Comparison of ENCODE assay signal across 19 mouse cellular contexts in genomic region chr11:11805951-11806350, GRCm38 (mm10). TPM values are rescaled to one million over a fixed set of nuclear protein-coding genes. Genes with fewer than 3 reads are reported as not detected.
DNase-seq lines count a peak whose midpoint lies in the region; ATAC-seq and TF ChIP-seq lines count a peak whose summit lies in the region.
"Had no signal": no experiment of that assay in that cellular context is flagged by ENCODE, and none has a peak within 500 bp of the region (broad histone marks: within the 10 kb centered on the region; RNA-seq: fewer than 3 reads in every experiment).

No protein-coding gene starts in this region.

- peak overlapping the region; percentile 23 for H3K4me2 ChIP-seq in liver, embryonic 14.5 days (ENCODE audit: low read depth)
- no peak overlapping the region for H3K4me2 ChIP-seq in liver, embryonic 11.5 days
- H3K4me2 ChIP-seq: heart, embryonic 11.5 days; hindbrain, embryonic 12.5 days; hindbrain, embryonic 15.5 days; intestine, embryonic 15.5 days had no signal

- no peak for TF ChIP-seq EP300 in liver, embryonic 14.5 days (IDR thresholded peaks at IDR 0.05; ENCODE audit: low read depth)

- no peak overlapping the region for H3K9ac ChIP-seq in liver, embryonic 14.5 days (replicated peaks)
- H3K9ac ChIP-seq in liver, embryonic 11.5 days (ENCODE audit: low read depth, low read length), result no peak overlapping the region
- H3K9ac ChIP-seq: forebrain, postnatal 0 days; hindbrain, embryonic 12.5 days; hindbrain, embryonic 15.5 days; intestine, embryonic 15.5 days had no signal

- H3K9me3 ChIP-seq in liver, embryonic 14.5 days (ENCODE audit: control insufficient read depth, low read length), result no peaks in the 10 kb centered on the region
- no peaks in the 10 kb centered on the region for H3K9me3 ChIP-seq in liver, embryonic 11.5 days (ENCODE audit: control insufficient read depth, low read length)
- H3K9me3 ChIP-seq: G1E; hindbrain, embryonic 12.5 days; hindbrain, embryonic 15.5 days; intestine, embryonic 15.5 days had no signal

- peaks cover 57% of the 10 kb centered on the region for H3K36me3 ChIP-seq in liver, embryonic 14.5 days (replicated peaks; ENCODE audit: control insufficient read depth, insufficient read depth, low read depth)
- H3K36me3 ChIP-seq in liver, embryonic 11.5 days (ENCODE audit: control insufficient read depth, insufficient read depth, low read length), result peaks cover 33% of the 10 kb centered on the region

- H3K4me1 ChIP-seq in liver, embryonic 14.5 days (replicated peaks; ENCODE audit: control insufficient read depth in 2 of 2, insufficient read depth in 2 of 2, low read length in 1 of 2), result peaks cover 16 to 23% of the 10 kb centered on the region in 2 experiments
- peaks cover 19% of the 10 kb centered on the region for H3K4me1 ChIP-seq in liver, embryonic 11.5 days (replicated peaks; ENCODE audit: control insufficient read depth, insufficient read depth, low read length)

- no peak overlapping the region for H3K27ac ChIP-seq in liver, embryonic 14.5 days
- H3K27ac ChIP-seq in liver, embryonic 11.5 days (ENCODE audit: low read depth, low read length), result no peak overlapping the region
- H3K27ac ChIP-seq: gastrocnemius, adult 2 months; hindbrain, embryonic 12.5 days; hindbrain, embryonic 15.5 days; intestine, embryonic 15.5 days had no signal

- TF ChIP-seq CTCF in liver, embryonic 14.5 days (IDR thresholded peaks at IDR 0.05; ENCODE audit: low read depth), result no peak

- H3K4me3 ChIP-seq in liver, embryonic 14.5 days (ENCODE audit: insufficient read depth in 1 of 2, low read depth in 2 of 2, low read length in 2 of 2), result no peak overlapping the region
- no peak overlapping the region for H3K4me3 ChIP-seq in liver, embryonic 11.5 days (ENCODE audit: low read depth, low read length)
- H3K4me3 ChIP-seq: gastrocnemius, adult 2 months; hindbrain, embryonic 12.5 days; hindbrain, embryonic 15.5 days; intestine, embryonic 15.5 days had no signal

- 74% methylated on average over 4 of the region's 4 CpGs for WGBS in liver, embryonic 14.5 days (ENCODE audit: insufficient replicate concordance)
- WGBS in liver, embryonic 11.5 days, result 80% methylated on average over 4 of the region's 4 CpGs

- ATAC-seq in liver, embryonic 14.5 days (ENCODE audit: insufficient read depth), result no peak
- no peak for ATAC-seq in liver, embryonic 11.5 days (replicated peaks; ENCODE audit: low FRiP score)
- ATAC-seq: forebrain, embryonic 14.5 days; forebrain, postnatal 0 days; intestine, embryonic 15.5 days had no signal

- no peaks in the 10 kb centered on the region for H3K27me3 ChIP-seq in liver, embryonic 14.5 days (ENCODE audit: control insufficient read depth, insufficient read depth, low read length)
- H3K27me3 ChIP-seq in liver, embryonic 11.5 days (replicated peaks; ENCODE audit: control insufficient read depth, insufficient read depth, low read length), result no peaks in the 10 kb centered on the region
- H3K27me3 ChIP-seq: hindbrain, embryonic 12.5 days; hindbrain, embryonic 15.5 days; intestine, embryonic 15.5 days had no signal

- DNase-seq in adrenal gland, adult 2 months, result peak; percentile 45
- no peak for DNase-seq in adrenal gland, adult 18-20 months (ENCODE audit: low spot score in 2 of 2)
- peak; percentile 41 to 43 for DNase-seq in adrenal gland, postnatal 36 days
- no peak for DNase-seq in adrenal gland, postnatal 25 days
- DNase-seq in liver, embryonic 14.5 days (ENCODE audit: low read depth in 3 of 3, low spot score in 3 of 3), result no peak
- DNase-seq in liver, embryonic 11.5 days (ENCODE audit: low spot score), result no peak
- DNase-seq in layer of hippocampus, postnatal 25 days (ENCODE audit: extremely low spot score in 1 of 2, low spot score in 1 of 2), result no peak
- DNase-seq: cerebellum, adult 18-20 months; cerebellum, adult 9-10 months; cerebellum, postnatal 14 days; forebrain, postnatal 0 days; gastrocnemius, adult 2 months; gastrocnemius, postnatal 14 days had no signal

RNA-seq across cellular contexts. Expression of gene Fignl1, which starts 2.8 kb away (rescaled TPM):
- total RNA-seq in adrenal gland, adult 2 months (2021), result 1 to 10 TPM; 1.3 to 2.7 TPM
- polyA plus RNA-seq in adrenal gland, adult 2 months (2012; rRNA removed), result 0.20 and 0.22 TPM in 2 replicates
- 1 to 10 TPM; 1.3 TPM for total RNA-seq in adrenal gland, adult 18-20 months (2021)
- total RNA-seq in adrenal gland, postnatal 36 days (2021), result 1 to 10 TPM; 3.4 to 3.7 TPM
- total RNA-seq in adrenal gland, postnatal 25 days (2021), result 7.2 and 7.5 TPM in 2 replicates
- 23.2 and 32.2 TPM in 2 replicates for polyA plus RNA-seq in liver, embryonic 14.5 days (2012; rRNA removed)
- 102 and 110 TPM in 2 replicates for polyA plus RNA-seq in liver, embryonic 14.5 days (2014; fragmentation: Nextera tagmentation; extraction: Ambion mirVana)
- 122 and 151 TPM in 2 replicates for polyA plus RNA-seq in liver, embryonic 11.5 days (2014; fragmentation: Nextera tagmentation; extraction: Ambion mirVana)
- 1 to 10 TPM; 1.1 to 2.6 TPM for total RNA-seq in layer of hippocampus, postnatal 25 days (2021)

Comparison
In these comparisons a context has a peak if more than half of its experiments do, and no peak if none do; other contexts are left out.
1. DNase-seq: peak in adrenal gland, adult 2 months (single experiment) and adrenal gland, postnatal 36 days (2 of 2); none in adrenal gland, adult 18-20 months (0 of 2), adrenal gland, postnatal 25 days (single experiment), liver, embryonic 14.5 days (0 of 3), liver, embryonic 11.5 days (single experiment) and layer of hippocampus, postnatal 25 days (0 of 2).